Mouse (Mus musculus) hindbrain, embryonic 10.5 days (tissue): Measurements from ENCODE around the gene Dll4. TPM values are rescaled to one million over a fixed set of nuclear protein-coding genes. Genes with fewer than 3 reads are reported as not detected.

Source experiments
- DNase-seq: peaks from one replicate; pipeline ENCODE4 v3.0.0-alpha.2; 2017; ENCODE audit warnings: low spot score
- H3K27ac ChIP-seq: fragments of 300-500 bp; sonication (generic); 2 replicates; pipeline ENCODE4 v1.5.1; 2016; ENCODE audit warnings: mild to moderate bottlenecking, moderate library complexity
- H3K27me3 ChIP-seq: fragments of 300-500 bp; sonication (generic); 2 replicates; pipeline ENCODE4 v1.6.1; 2016; ENCODE audit warnings: mild to moderate bottlenecking; ENCODE audit not compliant: poor library complexity, insufficient read depth, severe bottlenecking
- H3K36me3 ChIP-seq: fragments of 300-500 bp; sonication (generic); 2 replicates; pipeline ENCODE4 v1.6.1; 2016; ENCODE audit warnings: mild to moderate bottlenecking, moderate library complexity
- H3K4me1 ChIP-seq: fragments of 300-500 bp; sonication (generic); replicated peaks from 2 replicates; pipeline ENCODE4 v1.6.1; 2016; ENCODE audit warnings: mild to moderate bottlenecking
- H3K4me3 ChIP-seq: fragments of 300-500 bp; sonication (generic); 2 replicates; pipeline ENCODE4 v1.5.1; 2016; ENCODE audit warnings: mild to moderate bottlenecking, moderate library complexity
- H3K9me3 ChIP-seq: fragments of 300-500 bp; sonication (generic); 2 replicates; pipeline ENCODE4 v1.6.1; 2016; ENCODE audit warnings: mild to moderate bottlenecking, moderate library complexity
- WGBS: fragments of 180-500 bp; shearing (Covaris S2); methylation state at CpG from one replicate; pipeline ENCODE4 v1.1.7; 2016; 5-methylcytosine and 5-hydroxymethylcytosine counted together
- polyA plus RNA-seq: library from polyadenylated mRNA; unstranded; fragments of >200 nt; fragmentation: Nextera tagmentation; extraction: Ambion mirVana; gene quantifications from 2 replicates; pipeline ENCODE4 v1.2.1, GENCODE M21; 2016

The Dll4 gene
- polyA plus RNA-seq, 1 experiment from 2014 or later, result 4.7 TPM

DNA sequence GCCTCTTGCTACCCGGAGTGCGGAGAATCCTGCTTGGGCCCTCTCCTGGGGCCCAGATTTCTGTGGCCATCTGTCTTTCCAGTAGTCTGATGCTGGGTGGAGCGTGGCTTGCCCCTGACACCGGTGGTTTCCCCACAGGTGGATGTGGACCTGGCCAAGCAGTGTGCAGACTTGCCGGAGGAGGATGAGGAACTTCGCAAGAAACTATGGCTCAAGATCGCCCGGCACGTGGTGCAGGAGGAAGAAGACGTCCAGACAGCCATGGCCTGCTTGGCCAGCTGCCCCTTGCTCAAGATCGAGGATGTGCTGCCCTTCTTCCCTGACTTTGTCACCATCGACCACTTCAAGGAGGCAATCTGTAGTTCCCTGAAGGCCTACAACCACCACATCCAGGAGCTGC, 28.8 kb upstream of the Dll4 start:
- 93% methylated on average over 12 of the region's 12 CpGs for WGBS

DNA sequence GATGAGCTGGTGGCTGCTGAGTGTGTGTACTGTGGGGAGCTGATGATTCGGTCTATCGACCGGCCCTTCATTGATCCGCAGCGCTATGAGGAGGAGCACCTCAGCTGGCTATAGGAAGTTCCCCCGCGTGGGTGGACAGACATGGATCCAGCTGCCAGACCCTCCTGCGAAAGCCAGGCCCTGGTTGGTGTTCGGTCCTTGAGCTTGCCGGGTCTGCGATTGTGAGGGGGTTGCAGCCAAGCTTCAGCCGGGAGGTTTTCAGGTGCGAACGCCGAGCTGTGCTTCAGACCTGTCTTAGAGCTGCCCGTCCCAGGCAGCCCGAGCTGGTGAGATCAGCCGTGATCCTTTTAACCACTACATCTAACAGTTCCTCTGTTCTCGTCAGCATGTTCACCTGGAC, 28.1 kb upstream of the Dll4 start:
- peaks cover 5% of the 10 kb centered on the region; the same call in 1 of the 2 replicates for H3K27me3 ChIP-seq
- 93% methylated on average over 19 of the region's 19 CpGs for WGBS
- no peaks in the 10 kb centered on the region for H3K9me3 ChIP-seq
- H3K4me1 ChIP-seq, result peaks cover 25% of the 10 kb centered on the region
- H3K4me3 ChIP-seq, result no peak overlapping the region
- H3K27ac ChIP-seq, result no peak overlapping the region
- H3K36me3 ChIP-seq, result peaks cover 75% of the 10 kb centered on the region
- DNase-seq, result no peak

More for the DNA sequence above, 28.8 kb upstream of the Dll4 start:
- no peaks in the 10 kb centered on the region for H3K9me3 ChIP-seq
- H3K36me3 ChIP-seq, result peaks cover 82% of the 10 kb centered on the region
- peaks cover 5% of the 10 kb centered on the region; the same call in 1 of the 2 replicates for H3K27me3 ChIP-seq
- H3K4me1 ChIP-seq, result peaks cover 22% of the 10 kb centered on the region
- no peak overlapping the region for H3K27ac ChIP-seq
- no peak overlapping the region for H3K4me3 ChIP-seq
- DNase-seq, result no peak

DNA sequence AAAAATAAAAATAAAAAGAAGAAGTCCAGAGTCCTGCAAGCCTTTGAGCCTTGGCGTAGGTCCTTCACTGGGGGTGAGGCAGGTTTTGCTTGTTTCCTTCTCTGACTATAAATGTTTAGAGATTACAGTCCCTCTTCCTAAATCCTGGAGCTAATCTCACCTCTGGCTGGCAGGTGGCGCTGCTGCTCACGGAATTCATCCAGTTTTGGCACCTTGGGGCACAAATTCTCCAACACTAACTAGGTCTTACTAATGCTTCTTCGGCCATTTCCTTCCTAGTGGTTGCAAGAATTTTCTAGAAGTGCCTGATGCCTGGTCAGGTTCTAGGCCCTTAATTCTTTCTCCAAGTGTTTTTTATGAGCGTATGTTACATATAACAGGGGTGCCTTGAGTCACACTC, 27.3 kb upstream of the Dll4 start:
- WGBS, result 56% methylated on average over 5 of the region's 5 CpGs
- Histone ChIP-seq H3K27me3 (peaks cover 5% of the 10 kb centered on the region; the same call in 1 of the 2 replicates), H3K9me3 (no peaks in the 10 kb centered on the region), H3K36me3 (peaks cover 66% of the 10 kb centered on the region), H3K4me1 (peaks cover 25% of the 10 kb centered on the region), H3K4me3 (no peak overlapping the region), H3K27ac (no peak overlapping the region)
- peak; percentile 55 for DNase-seq

DNA sequence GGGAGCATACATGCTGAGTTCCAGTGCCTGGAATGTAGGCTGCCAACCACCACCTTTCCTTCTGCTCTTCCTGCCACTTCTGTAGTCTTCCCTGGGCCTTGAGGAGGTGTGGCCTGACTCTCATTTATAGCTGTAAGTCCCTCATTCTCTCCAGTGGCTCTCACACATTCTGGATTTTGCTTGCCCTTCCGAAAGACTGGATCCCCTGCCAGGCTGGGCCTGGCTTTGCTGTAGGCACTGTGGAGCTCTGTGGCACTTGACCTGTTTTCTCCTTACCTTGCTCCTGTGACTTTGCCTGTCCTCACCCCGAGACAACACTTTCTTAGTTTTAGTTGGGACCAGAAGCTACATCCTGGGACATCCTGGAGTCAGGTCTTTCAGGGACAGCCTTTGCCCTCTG, 26.7 kb upstream of the Dll4 start:
- no peaks in the 10 kb centered on the region for H3K9me3 ChIP-seq
- peaks cover 61% of the 10 kb centered on the region for H3K36me3 ChIP-seq
- peaks cover 28% of the 10 kb centered on the region for H3K4me1 ChIP-seq
- no peak overlapping the region for H3K27ac ChIP-seq
- no peak overlapping the region for H3K4me3 ChIP-seq
- H3K27me3 ChIP-seq, result peaks cover 5% of the 10 kb centered on the region; the same call in 1 of the 2 replicates
- no peak for DNase-seq
- WGBS, result 89% methylated on average over 2 of the region's 2 CpGs

DNA sequence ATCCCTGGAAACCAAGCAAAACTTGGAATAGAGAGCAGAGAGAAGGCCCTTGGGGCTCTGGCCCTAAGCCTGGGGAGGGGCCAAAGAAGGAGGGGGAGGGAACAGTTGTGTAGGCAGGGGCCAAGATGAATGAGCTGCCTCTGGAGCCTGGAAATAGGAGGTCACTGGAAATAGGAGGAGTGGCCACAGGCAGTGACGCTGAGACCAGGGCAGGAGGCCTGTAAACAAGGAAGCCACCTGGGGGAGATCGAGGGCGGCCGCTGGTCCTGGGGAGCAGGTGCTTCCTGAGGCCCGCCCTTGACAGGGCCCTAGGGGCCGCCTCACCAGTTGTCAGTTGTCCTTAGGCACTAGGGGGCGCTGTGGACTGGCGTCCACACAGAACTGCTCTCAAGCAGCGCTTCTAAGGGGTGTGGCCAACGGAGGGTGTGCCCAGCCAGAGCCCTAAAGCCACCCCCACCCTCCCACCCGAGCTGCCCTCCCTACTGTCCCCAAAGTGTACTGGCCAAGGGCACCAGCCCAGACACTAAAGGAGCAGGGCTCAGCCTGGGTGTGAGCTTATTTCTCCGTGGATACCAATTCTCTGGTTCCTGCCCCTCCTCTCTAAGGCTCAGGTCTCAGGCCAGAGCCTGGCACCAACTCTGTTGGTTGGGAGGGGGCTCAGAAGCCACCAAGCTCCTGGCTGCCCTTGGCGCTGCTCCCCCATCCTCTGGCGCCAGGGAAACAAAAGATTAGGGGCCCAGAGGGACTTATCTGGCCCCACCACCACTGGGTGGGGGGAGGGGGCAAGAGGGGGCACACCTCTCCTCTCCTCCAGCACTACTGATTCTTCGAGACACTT, 25.4 kb upstream of the Dll4 start:
- Histone ChIP-seq H3K4me3 (peak overlapping the region; percentile 5; the same call in 1 of the 2 replicates), H3K27ac (peak overlapping the region; percentile 76), H3K4me1 (peaks cover 42% of the 10 kb centered on the region), H3K27me3 (peaks cover 5% of the 10 kb centered on the region; the same call in 1 of the 2 replicates), H3K9me3 (no peaks in the 10 kb centered on the region), H3K36me3 (peaks cover 48% of the 10 kb centered on the region)
- peak; percentile 83 for DNase-seq
- WGBS, result 6% methylated on average over 15 of the region's 15 CpGs

- WGBS, result 48% methylated on average over 7 of the region's 7 CpGs
- no peaks in the 10 kb centered on the region for H3K9me3 ChIP-seq
- H3K36me3 ChIP-seq, result peaks cover 43% of the 10 kb centered on the region
- peak overlapping the region; percentile 5; the same call in 1 of the 2 replicates for H3K4me3 ChIP-seq
- peak overlapping the region; percentile 76 for H3K27ac ChIP-seq
- H3K27me3 ChIP-seq, result peaks cover 5% of the 10 kb centered on the region; the same call in 1 of the 2 replicates
- H3K4me1 ChIP-seq, result peaks cover 46% of the 10 kb centered on the region
- DNase-seq, result no peak
Observed at GRCm38 (mm10) chr2:119300819-119301493, 24.6 kb upstream of the Dll4 start.

DNA sequence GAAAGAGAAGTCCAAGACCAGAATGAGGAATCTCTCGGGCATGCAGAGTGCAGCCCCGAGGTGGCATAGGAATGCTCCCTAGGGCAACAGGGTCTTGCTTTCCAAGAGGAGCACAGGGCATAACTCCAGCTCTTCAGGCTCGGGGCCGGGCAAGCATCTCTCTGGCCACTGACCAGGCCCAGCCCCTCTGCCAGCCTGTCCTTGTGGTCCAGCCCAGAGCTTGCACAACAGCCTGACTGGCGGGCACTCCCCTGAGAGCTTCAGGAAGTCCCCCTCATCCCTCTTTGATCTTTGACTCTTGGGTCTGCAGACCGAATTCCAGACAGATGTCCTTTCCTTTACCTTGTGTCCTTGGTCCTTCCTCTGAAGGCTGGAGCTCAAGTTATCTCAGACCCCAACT, 22.7 kb upstream of the Dll4 start:
- Histone ChIP-seq H3K27me3 (peaks cover 5% of the 10 kb centered on the region; the same call in 1 of the 2 replicates), H3K4me1 (peaks cover 46% of the 10 kb centered on the region), H3K4me3 (no peak overlapping the region), H3K27ac (no peak overlapping the region), H3K9me3 (no peaks in the 10 kb centered on the region), H3K36me3 (peaks cover 27% of the 10 kb centered on the region)
- 75% methylated on average over 6 of the region's 6 CpGs for WGBS
- DNase-seq, result no peak

DNA sequence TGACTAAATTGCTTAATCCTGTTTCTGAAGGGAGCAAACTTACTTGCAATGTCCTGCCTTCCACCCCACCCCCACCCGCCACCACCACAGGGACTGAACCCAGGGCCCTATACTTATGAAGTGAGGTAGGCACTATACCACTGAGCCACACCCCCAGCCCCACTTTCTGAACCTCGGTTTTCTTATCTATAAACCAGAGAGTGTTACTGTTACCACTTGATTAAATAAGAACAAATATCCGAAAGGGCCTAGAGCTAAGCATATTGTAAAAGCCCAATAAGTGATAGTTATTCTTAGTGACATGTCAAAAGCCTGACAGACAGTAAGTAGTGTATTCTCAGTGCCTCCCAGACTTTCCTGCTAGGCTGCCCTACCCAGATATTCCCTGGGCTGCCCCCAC, 21.2 kb upstream of the Dll4 start:
- H3K4me1 ChIP-seq, result peaks cover 46% of the 10 kb centered on the region
- peaks cover 11% of the 10 kb centered on the region; the same call in 1 of the 2 replicates for H3K36me3 ChIP-seq
- H3K27ac ChIP-seq, result peak overlapping the region; percentile 19
- 62% methylated on average over 3 of the region's 3 CpGs for WGBS
- no peaks in the 10 kb centered on the region for H3K9me3 ChIP-seq
- no peak for DNase-seq
- peaks cover 5% of the 10 kb centered on the region; the same call in 1 of the 2 replicates for H3K27me3 ChIP-seq
- no peak overlapping the region for H3K4me3 ChIP-seq

GRCm38 (mm10) chr2:119304798-119305208, 20.8 kb upstream of the Dll4 start:
- 25% methylated on average over 3 of the region's 3 CpGs for WGBS
- peak; percentile 55 for DNase-seq
- H3K9me3 ChIP-seq, result no peaks in the 10 kb centered on the region
- H3K27me3 ChIP-seq, result peaks cover 5% of the 10 kb centered on the region; the same call in 1 of the 2 replicates
- no peak overlapping the region for H3K4me3 ChIP-seq
- H3K4me1 ChIP-seq, result peaks cover 43% of the 10 kb centered on the region
- peaks cover 7% of the 10 kb centered on the region; the same call in 1 of the 2 replicates for H3K36me3 ChIP-seq
- H3K27ac ChIP-seq, result peak overlapping the region; percentile 19

DNA sequence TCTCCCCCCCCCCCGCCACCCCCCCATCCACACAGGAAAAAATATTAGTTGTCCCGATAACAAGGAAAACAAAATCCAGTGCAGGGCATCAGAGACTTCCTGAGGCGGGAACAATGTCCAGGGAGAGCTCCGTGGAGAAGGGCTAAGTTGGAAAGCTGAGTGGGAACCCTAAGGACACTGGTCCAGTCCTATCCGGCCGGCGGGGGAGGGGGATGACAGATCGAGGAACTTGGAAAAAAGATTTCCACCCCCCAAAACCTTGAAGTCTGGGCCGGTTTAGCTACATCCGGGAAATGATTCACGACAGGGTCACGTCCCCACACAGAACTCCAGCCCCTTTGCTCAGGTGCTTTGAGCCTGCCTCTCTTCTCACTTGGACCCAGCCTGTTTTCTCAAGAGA, 14.0 kb upstream of the Dll4 start:
- Histone ChIP-seq H3K27me3 (peaks cover 41% of the 10 kb centered on the region), H3K36me3 (no peaks in the 10 kb centered on the region), H3K4me1 (peaks cover 48% of the 10 kb centered on the region), H3K27ac (peak overlapping the region; percentile 51; the same call in 1 of the 2 replicates), H3K9me3 (peaks cover 5% of the 10 kb centered on the region; the same call in 1 of the 2 replicates), H3K4me3 (no peak overlapping the region)
- no peak for DNase-seq
- WGBS, result 54% methylated on average over 12 of the region's 12 CpGs

DNA sequence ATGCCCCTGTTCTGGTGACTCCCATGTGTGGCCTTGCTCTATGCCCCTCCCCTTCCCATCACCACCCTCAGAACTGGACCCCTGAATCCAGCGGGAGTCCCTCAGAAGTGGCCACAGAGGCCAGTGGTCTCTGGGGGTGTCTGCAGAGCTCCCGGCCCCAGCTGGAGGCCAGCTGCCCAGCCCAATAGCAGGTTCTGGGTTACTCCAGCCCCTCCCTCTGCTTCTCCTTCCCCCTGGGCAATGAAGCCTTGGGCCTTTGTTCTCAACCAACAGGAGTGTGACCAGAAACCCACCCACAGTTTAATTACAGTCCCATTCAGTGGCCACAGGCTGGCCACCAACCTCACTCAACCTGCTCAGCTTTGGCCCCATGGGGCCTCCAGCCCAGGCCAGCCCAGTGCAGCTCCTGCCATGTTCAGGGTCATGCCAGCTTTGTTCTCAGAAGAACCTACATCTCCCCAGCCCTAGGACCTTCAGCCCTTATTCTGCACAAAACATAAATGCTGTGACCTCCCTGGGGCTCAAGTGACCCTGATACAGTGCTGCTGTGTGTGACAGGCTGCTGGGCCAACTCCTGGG, 13.1 kb upstream of the Dll4 start:
- peak overlapping the region; percentile 63; the same call in 1 of the 2 replicates for H3K27ac ChIP-seq
- peaks cover 50% of the 10 kb centered on the region for H3K27me3 ChIP-seq
- no peaks in the 10 kb centered on the region for H3K36me3 ChIP-seq
- peaks cover 5% of the 10 kb centered on the region; the same call in 1 of the 2 replicates for H3K9me3 ChIP-seq
- peak; percentile 30 for DNase-seq
- H3K4me1 ChIP-seq, result peaks cover 48% of the 10 kb centered on the region
- WGBS, result 40% methylated on average over 2 of the region's 2 CpGs
- H3K4me3 ChIP-seq, result no peak overlapping the region

DNA sequence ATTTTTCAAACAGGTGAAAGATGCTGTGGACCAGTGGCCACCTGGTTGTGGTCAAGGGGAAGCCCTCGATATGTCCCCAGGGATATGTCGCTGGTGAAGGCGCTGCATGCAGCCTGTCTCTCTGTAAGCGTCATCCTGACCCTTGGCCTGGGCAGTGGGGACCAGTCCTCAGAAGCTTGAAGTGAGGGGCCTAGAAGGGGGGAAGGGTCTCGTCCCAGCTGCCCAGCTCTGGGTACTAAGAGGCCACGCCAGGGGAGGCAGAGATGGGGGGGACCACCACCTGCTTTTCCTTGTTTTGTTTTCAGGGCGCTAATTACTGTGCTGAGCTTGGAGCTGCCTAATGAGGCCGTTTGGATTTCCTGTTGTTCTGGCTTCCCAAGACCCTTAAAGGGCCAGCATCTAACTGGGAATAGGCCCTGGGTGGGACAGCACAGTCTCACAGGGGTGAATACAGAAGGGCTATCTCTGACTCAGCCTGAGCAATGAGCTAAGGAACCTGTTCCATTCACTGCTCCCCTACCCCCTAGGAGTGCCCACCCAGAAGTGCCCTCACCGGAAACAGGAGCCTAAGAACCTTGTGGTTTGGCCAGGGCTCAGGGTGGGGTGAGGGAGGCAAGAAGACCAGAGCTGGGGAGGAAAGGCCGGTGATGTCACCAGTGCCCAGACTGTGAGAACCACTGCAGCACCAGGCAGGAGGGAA, 11.7 kb upstream of the Dll4 start:
- H3K4me3 ChIP-seq, result no peak overlapping the region
- H3K27ac ChIP-seq, result no peak overlapping the region
- no peak for DNase-seq
- 26% methylated on average over 10 of the region's 10 CpGs for WGBS
- no peaks in the 10 kb centered on the region for H3K36me3 ChIP-seq
- peaks cover 65% of the 10 kb centered on the region for H3K27me3 ChIP-seq
- H3K9me3 ChIP-seq, result peaks cover 5% of the 10 kb centered on the region; the same call in 1 of the 2 replicates
- H3K4me1 ChIP-seq, result peaks cover 48% of the 10 kb centered on the region
